Mouse (Mus musculus) limb, embryonic 11.5 days (tissue): ENCODE results near the gene Ush1g. TPM values are rescaled to one million over a fixed set of nuclear protein-coding genes. Genes with fewer than 3 reads are reported as not detected.

ENCODE experiments used
- ATAC-seq: fragments of 200-750 bp; cut with Nextera tagmentation; 2 replicates; pipeline ENCODE4 v1.8.0; 2017; ENCODE audit warnings: low read depth; ENCODE audit not compliant: insufficient number of reproducible peaks, low FRiP score, low TSS enrichment
- DNase-seq: peaks from one replicate; pipeline ENCODE4 v3.0.0-alpha.2; 2015; ENCODE audit warnings: low spot score
- H3K27ac ChIP-seq: fragments of 300-500 bp; sonication (generic); replicated peaks from 2 replicates; pipeline ENCODE4 v1.5.1; 2014; ENCODE audit warnings: low read depth, mild to moderate bottlenecking, low read length
- H3K27me3 ChIP-seq: fragments of 300-500 bp; sonication (generic); 2 replicates; pipeline ENCODE4 v1.6.1; 2014; ENCODE audit warnings: mild to moderate bottlenecking, low read length, mixed read lengths; ENCODE audit not compliant: control insufficient read depth, insufficient read depth
- H3K36me3 ChIP-seq: fragments of 300-500 bp; sonication (generic); 2 replicates; pipeline ENCODE4 v1.6.1; 2014; ENCODE audit warnings: mild to moderate bottlenecking, low read length, moderate library complexity, mixed read lengths; ENCODE audit not compliant: control insufficient read depth, insufficient read depth
- H3K4me1 ChIP-seq: fragments of 300-500 bp; sonication (generic); 2 replicates; pipeline ENCODE4 v1.6.1; 2014; ENCODE audit warnings: low read length, mixed read lengths; ENCODE audit not compliant: control insufficient read depth, insufficient read depth
- H3K4me2 ChIP-seq: fragments of 300-500 bp; sonication (generic); 2 replicates; pipeline ENCODE4 v1.6.1; 2014; ENCODE audit warnings: low read depth, mild to moderate bottlenecking, moderate library complexity; ENCODE audit not compliant: severe bottlenecking
- H3K4me3 ChIP-seq: fragments of 300-500 bp; sonication (generic); 2 replicates; pipeline ENCODE4 v1.5.1; 2014; ENCODE audit warnings: low read depth, low read length
- H3K9ac ChIP-seq: fragments of 300-500 bp; sonication (generic); 2 replicates; pipeline ENCODE4 v1.6.1; 2014; ENCODE audit warnings: mild to moderate bottlenecking, low read length
- H3K9me3 ChIP-seq: fragments of 300-500 bp; sonication (generic); 2 replicates; pipeline ENCODE4 v1.6.1; 2016; ENCODE audit warnings: low read length; ENCODE audit not compliant: control insufficient read depth
- WGBS: fragments of 180-500 bp; shearing (Covaris S2); extraction: QIAGEN DNeasy Blood & Tissue Kit; methylation state at CpG from one replicate; pipeline ENCODE4 v1.1.7; 2014; 5-methylcytosine and 5-hydroxymethylcytosine counted together
- polyA plus RNA-seq: library from polyadenylated mRNA; unstranded; fragments of >200 nt; fragmentation: Nextera tagmentation; extraction: Ambion mirVana; gene quantifications from 2 replicates; pipeline ENCODE4 v1.2.1, GENCODE M21; 2014

Gene Ush1g
- polyA plus RNA-seq, 1 experiment from 2014 or later, result not detected

DNA sequence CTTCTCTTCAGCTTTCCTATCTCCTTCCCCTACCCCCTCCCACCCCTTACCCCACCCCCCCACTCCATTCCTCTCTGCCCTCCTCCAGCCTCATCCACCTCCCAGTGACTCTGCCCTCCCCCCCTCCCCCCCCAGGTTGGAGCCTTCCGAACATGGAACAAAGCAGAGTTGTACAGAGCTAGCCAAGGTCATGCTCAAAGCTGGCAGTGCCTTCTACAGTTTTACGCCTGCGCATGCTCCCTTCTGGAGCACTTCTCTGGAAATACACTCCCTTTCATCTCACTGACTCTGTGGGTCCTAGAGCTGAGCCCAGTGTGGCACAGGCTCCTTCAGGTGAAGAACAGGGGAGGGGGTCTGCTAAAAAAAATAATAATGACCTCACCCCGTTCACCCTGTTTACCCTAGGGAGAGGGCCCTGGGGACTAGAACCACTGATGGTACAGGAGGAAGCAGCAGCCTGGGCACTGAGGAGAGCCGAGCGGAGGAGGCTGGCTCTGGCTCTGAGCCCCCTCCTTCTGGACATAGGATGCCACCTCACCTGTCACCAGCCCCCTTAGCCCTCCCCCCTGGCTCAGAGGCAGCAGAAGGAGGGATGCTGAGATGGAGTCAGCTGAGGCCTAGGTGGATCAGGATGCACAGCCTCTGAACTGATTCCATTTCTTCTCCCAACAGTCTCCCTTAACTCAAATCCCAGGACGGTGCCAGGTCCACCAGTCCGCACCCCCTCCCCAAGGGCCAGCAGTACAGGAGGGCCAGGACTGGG is 38.9 kb downstream of the Ush1g start:
- no peaks in the 10 kb centered on the region for H3K36me3 ChIP-seq
- DNase-seq, result no peak
- no peak overlapping the region for H3K4me2 ChIP-seq
- no peak overlapping the region for H3K27ac ChIP-seq
- ATAC-seq, result no peak
- no peak overlapping the region for H3K9ac ChIP-seq
- 93% methylated on average over 7 of the region's 8 CpGs for WGBS
- no peaks in the 10 kb centered on the region for H3K27me3 ChIP-seq
- no peaks in the 10 kb centered on the region for H3K9me3 ChIP-seq
- H3K4me1 ChIP-seq, result no peaks in the 10 kb centered on the region
- H3K4me3 ChIP-seq, result no peak overlapping the region

DNA sequence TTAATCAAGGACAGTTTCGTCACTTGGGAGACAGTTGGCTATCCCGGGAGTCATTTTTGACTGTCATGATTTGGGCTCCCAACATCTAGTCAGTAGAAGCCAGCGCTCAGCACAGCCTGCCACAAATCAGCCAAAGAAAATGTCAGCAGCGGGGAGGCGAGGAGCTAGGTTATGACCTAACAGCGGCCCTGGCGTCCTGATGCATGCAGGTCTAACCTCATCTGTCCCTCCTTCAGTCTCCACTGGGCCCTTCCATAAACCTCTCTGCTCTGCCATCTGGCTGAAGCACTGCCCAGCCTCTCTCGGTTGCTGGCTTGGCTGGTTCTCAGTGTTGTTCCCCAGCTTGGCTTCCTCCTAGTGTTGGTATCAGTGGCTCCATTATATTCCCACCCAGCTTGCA is 39.5 kb downstream of the Ush1g start:
- no peak for ATAC-seq
- no peak overlapping the region for H3K9ac ChIP-seq
- no peak overlapping the region for H3K4me2 ChIP-seq

DNA sequence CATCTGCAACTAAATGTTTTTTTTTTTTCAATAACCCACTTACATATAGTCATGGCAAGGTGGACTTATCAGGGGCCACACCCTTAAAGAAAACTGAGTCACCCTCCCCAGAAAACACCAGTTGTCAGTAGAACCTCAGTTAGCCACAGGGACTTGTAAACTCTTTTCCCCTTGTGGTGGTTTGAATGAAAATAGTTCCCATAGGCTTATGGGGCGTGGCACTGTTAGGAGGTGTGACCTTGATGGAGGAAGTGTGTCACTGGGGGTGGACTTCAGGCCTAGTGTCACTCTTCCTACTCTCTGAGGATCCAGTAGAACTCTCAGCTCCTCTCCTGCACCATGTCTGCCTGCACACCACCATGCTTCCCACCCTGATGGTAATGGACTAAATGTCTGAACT is 42.1 kb downstream of the Ush1g start:
- DNase-seq, result no peak
- H3K9me3 ChIP-seq, result no peaks in the 10 kb centered on the region
- no peak overlapping the region for H3K27ac ChIP-seq
- no peaks in the 10 kb centered on the region for H3K27me3 ChIP-seq
- 54% methylated on average over 1 of the region's 1 CpGs for WGBS
- no peak overlapping the region for H3K4me2 ChIP-seq
- peaks cover 4% of the 10 kb centered on the region; the same call in 1 of the 2 replicates for H3K4me1 ChIP-seq
- H3K4me3 ChIP-seq, result no peak overlapping the region
- no peaks in the 10 kb centered on the region for H3K36me3 ChIP-seq
- ATAC-seq, result no peak
- H3K9ac ChIP-seq, result no peak overlapping the region

More for the DNA sequence above, 39.5 kb downstream of the Ush1g start:
- H3K4me3 ChIP-seq, result no peak overlapping the region
- no peaks in the 10 kb centered on the region for H3K9me3 ChIP-seq
- H3K27me3 ChIP-seq, result no peaks in the 10 kb centered on the region
- no peak for DNase-seq
- 74% methylated on average over 8 of the region's 8 CpGs for WGBS
- H3K27ac ChIP-seq, result no peak overlapping the region
- H3K4me1 ChIP-seq, result no peaks in the 10 kb centered on the region
- H3K36me3 ChIP-seq, result no peaks in the 10 kb centered on the region

DNA sequence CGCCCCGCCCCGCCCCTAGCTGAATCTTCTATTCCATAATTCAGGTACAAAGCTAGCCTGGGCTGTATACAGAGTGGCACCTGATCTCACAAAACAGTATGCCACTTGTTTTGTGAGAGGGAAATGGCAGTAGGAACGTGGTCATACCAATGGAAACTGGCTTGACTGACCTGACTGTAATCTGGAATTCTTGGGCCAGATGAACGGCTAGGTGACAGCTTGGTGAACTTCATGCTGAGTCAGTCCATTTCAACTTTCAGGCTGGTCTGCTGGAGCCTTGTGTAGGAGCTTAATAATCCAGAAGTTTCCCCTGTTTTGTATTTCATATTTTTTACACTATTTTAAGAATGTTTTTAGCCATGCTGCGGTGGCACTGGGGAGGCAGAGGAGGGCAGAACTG is 43.7 kb downstream of the Ush1g start:
- no peaks in the 10 kb centered on the region for H3K9me3 ChIP-seq
- H3K36me3 ChIP-seq, result no peaks in the 10 kb centered on the region
- no peak overlapping the region for H3K9ac ChIP-seq
- 74% methylated on average over 6 of the region's 6 CpGs for WGBS
- no peak overlapping the region for H3K27ac ChIP-seq
- no peak overlapping the region for H3K4me3 ChIP-seq
- DNase-seq (no peak), ATAC-seq (no peak)
- H3K4me1 ChIP-seq, result peaks cover 4% of the 10 kb centered on the region; the same call in 1 of the 2 replicates
- H3K27me3 ChIP-seq, result no peaks in the 10 kb centered on the region
- peak overlapping the region; percentile 65; the same call in 1 of the 2 replicates for H3K4me2 ChIP-seq

DNA sequence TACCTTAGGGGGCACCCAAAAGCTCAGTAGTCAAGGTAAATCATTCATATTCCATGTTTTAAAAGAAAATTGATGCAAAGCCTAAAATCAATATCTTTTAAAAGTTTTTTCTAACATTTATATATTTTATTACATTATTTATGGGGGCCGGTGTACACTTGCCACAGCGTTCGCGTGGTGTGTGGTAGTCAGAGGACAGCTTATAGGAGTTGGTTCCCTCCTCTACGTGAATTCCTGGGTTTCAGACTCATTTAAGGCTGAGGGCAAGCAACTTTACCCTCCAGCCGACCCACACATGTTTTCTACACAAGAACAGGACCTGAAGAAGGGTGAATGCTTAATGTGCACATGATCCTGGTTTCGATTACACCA is 44.3 kb downstream of the Ush1g start:
- 17% methylated on average over 7 of the region's 7 CpGs for WGBS
- no peak overlapping the region for H3K27ac ChIP-seq

DNA sequence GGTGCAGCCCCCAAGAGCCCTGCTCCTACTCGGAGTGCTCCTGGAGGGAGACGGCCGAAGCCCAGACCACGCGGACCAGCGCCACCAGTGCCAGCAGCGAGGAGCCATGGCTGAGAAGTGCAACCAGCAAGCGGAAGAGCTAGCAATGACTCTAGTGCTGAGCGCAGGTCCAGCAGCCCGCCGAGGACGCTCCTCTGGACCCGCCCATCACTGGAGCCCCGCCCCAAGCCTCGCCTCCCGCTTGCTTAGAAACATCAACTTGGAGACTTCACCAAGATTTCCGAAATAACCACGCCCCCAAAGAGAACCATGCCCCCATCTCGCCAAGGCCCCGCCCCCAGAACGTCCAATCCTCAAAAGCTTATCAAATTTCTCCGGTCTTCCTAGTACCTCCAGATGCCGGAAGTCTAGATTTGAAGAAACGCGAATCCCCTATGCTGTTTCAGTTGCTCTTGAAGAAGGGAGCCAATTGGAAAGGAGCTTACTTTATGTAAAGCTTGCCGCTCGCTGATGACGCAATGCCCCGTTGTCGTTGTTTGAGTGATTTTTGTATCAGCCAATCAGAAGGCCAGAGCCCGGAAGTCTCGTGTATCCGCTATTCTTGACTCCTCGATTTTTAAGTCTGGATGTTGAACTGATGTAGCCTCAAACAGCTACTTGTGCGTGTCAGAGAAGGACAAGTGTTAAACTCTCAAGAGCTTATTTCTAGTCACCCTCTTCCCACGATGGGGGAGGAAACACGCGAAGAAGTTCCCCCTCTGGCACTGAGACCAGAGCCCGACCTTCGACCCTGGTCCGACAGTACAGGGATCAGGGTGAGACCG is 44.8 kb downstream of the Ush1g start, which contains the start of gene Fdxr:
TSS of gene Fdxr (minus strand) at position 271 of the 824 bp plus-strand sequence.
- Histone ChIP-seq H3K4me1 (peaks cover 4% of the 10 kb centered on the region; the same call in 1 of the 2 replicates), H3K9me3 (no peaks in the 10 kb centered on the region), H3K36me3 (no peaks in the 10 kb centered on the region), H3K9ac (peak within 1 kb of the TSS; percentile 63), H3K27me3 (no peaks in the 10 kb centered on the region), H3K4me2 (peak within 1 kb of the TSS; percentile 67), H3K27ac (peak within 1 kb of the TSS; percentile 57; the same call in 1 of the 2 replicates), H3K4me3 (peak within 1 kb of the TSS; percentile 46)
- WGBS, result under 1% methylated on average over 42 of the region's 42 CpGs
- DNase-seq (peak; percentile 98), ATAC-seq (peak; percentile 95)

More for the DNA sequence above, 44.3 kb downstream of the Ush1g start:
- peak overlapping the region; percentile 46 for H3K4me3 ChIP-seq
- H3K9ac ChIP-seq, result peak overlapping the region; percentile 44
- H3K4me1 ChIP-seq, result peaks cover 4% of the 10 kb centered on the region; the same call in 1 of the 2 replicates
- ATAC-seq, result no peak
- no peaks in the 10 kb centered on the region for H3K27me3 ChIP-seq
- H3K9me3 ChIP-seq, result no peaks in the 10 kb centered on the region
- H3K4me2 ChIP-seq, result peak overlapping the region; percentile 65
- no peaks in the 10 kb centered on the region for H3K36me3 ChIP-seq
- no peak for DNase-seq

DNA sequence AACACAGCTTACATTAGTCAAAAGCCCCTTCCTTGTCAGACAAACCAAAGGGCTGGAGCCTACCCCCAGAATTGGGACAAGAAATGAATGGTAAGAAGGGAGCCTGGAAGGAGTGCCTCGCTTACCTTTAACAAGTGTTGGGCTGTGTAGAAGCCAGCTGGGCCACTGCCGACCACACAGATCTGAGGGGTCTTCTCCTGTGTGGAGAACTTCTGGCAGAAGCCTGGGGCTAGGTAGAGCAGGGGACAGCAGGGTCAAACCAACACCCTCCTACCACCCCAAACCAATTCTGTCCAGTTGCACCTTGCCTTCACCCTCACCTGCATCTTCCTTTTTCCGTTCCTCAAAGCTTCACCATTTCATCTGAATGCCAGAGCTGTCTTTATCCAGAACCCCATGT is 45.9 kb downstream of the Ush1g start:
- H3K27ac ChIP-seq, result no peak overlapping the region
- H3K4me2 ChIP-seq, result peak overlapping the region; percentile 67
- peak overlapping the region; percentile 41; the same call in 1 of the 2 replicates for H3K4me3 ChIP-seq
- H3K27me3 ChIP-seq, result no peaks in the 10 kb centered on the region
- ATAC-seq, result no peak
- 51% methylated on average over 3 of the region's 3 CpGs for WGBS
- H3K4me1 ChIP-seq, result peaks cover 4% of the 10 kb centered on the region; the same call in 1 of the 2 replicates
- H3K9ac ChIP-seq, result no peak overlapping the region
- no peaks in the 10 kb centered on the region for H3K36me3 ChIP-seq
- no peak for DNase-seq
- no peaks in the 10 kb centered on the region for H3K9me3 ChIP-seq

DNA sequence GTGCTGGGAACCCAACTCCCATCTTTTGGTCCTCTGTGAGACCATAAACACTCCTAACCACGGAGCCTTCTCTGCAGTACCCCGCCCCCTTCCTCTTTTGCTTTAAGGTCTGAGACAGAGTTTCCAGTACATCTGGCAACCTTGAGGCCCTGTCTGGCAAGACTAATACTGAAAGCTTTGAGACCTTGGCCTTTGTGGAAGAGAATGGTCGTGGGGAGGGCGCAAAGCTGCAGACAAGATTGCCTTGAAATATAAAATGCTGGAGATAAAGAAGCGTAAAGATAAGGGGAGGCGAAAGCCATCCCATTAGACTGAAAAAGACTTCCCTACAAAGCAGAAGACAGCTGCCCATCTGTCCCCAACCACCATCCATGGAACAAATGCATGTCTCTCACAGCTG is 46.3 kb downstream of the Ush1g start:
- H3K4me2 ChIP-seq, result no peak overlapping the region
- H3K9ac ChIP-seq, result no peak overlapping the region
- no peak overlapping the region for H3K4me3 ChIP-seq

More for the DNA sequence above, 46.3 kb downstream of the Ush1g start:
- Histone ChIP-seq H3K27me3 (no peaks in the 10 kb centered on the region), H3K36me3 (no peaks in the 10 kb centered on the region), H3K4me1 (peaks cover 4% of the 10 kb centered on the region; the same call in 1 of the 2 replicates), H3K27ac (no peak overlapping the region), H3K9me3 (no peaks in the 10 kb centered on the region)
- DNase-seq, result no peak
- ATAC-seq, result no peak
- WGBS, result 82% methylated on average over 6 of the region's 6 CpGs
